Mouse (Mus musculus) CD4-positive, CD25-positive, alpha-beta regulatory T cell, adult 2 months (primary cell): ENCODE measurements around the gene Wasf3.
"Not testable (repeated sequence)": the region's sequence is repeated elsewhere in the genome, so short reads cannot be mapped to it uniquely, and the experiment has no call there.

Experiments
- DNase-seq: peaks from one replicate; pipeline ENCODE4 v3.0.0-alpha.2; 2012; ENCODE audit warnings: low read depth, low spot score

The Wasf3 gene

DNA sequence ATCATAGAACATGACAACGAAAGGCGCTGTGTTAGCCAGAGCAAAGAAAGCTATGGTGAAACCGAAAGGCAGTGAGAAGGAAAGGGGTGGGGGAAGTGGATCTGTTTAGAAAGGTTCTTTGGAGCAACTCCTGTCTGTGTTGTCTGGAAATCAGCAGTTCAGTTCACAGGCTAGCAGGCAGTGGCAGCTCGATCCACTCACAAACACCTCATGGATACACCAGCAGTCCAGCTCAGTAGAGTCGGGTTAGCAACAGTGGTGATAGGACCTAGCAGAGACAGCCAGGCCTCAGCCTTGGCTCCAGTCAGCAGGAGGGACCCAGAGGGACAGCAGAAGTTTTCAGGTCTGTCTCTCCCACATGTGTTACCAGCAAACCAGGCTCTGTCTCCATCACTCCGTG is 16.2 kb downstream of the Wasf3 start:
- DNase-seq: not testable (repeated sequence)

DNA sequence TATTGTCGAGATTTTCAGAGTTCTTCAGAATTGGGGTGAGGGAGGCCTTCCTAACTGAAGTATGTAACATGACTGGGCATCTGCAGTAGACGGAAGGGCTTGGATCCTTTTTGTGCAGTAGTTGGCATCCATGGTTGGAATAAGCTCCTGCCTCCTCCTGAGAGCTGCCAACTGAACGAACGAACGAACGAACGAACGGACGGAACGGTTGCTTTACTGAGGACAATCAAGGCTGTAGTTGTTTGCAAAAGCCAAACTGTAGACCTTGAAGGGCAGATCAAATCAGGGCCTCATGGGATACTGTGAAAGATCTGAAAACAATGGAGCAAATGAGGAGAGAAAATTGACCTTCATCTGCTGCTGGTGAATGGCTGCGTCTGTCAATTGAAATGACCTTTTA is 17.5 kb downstream of the Wasf3 start:
- DNase-seq: no peak

DNA sequence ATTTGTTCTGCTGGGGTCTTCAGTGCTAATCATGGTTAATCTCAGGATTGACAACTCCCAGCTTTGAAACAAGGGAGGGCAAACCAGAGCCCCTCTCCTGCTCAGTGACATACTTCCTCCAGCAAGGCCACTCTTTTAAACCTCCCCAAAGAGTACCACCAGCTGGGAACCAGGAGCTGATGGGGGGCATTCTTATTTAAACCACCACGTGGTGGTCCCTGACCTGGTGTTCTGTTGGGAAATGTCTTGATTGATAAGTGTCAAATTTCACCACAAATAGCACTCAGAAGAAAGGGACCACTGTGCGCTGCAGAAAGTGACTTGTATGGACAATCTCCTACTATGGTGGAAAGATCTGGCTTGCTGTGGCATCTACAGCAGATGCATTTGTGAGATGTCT is 19.1 kb downstream of the Wasf3 start:
- no peak for DNase-seq

DNA sequence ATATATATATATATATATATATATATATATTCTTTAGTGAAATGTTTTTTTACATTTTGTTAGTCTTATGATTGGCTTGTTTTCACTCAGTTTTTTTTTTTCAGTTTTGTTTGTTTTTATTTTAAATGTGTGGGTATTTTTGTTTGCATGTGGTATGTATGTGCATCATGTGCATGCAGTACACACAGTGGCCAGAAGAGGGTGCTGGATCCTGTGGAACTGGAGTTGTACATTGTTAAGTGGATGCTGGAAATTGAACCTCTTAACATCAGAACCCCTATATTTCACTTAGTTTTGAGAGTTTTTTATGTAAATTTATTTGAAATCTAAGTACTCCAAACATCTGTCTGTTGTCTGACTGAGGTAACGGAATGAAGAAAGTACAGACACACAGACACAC is 21.3 kb downstream of the Wasf3 start:
- no peak for DNase-seq

DNA sequence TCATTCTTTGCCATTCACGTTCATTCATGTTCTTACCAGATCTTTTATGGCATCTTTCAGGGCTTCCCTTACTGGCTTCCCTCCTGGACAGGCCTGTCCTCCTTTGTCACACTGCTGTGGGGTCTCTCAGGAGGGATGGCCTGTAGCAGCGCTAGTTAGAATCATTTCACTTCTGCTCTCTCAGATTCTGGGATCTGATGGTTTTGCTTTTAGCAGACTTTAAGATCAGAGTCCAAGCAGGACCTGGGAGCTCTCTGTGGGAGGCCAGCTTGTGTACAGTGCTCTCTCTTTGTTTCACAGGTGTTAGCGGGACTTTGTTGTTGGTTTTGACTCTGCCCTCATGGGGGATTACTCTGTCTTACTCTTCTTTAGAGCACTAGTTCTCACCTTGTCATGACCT is 23.0 kb downstream of the Wasf3 start:
- DNase-seq: no peak

DNA sequence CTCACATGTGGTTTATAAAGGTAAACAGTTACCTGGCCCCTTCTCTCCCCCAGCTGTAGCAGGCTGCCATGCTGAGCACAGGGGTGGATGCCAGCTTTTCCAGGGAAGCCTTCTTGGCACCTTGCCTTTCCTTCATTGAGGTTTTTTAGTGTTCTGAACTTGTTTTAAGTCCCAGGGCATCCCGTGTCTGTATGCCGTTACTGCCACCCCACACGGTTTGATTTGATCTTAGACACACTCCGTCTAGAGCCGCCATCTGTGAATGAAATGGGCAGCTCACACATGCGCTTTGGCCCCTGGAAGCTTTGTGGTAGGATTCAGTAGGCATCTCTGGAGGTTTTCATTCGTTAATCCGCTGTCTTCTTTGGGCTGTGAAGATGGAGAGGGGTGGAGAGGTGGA is 23.8 kb downstream of the Wasf3 start:
- DNase-seq: no peak

DNA sequence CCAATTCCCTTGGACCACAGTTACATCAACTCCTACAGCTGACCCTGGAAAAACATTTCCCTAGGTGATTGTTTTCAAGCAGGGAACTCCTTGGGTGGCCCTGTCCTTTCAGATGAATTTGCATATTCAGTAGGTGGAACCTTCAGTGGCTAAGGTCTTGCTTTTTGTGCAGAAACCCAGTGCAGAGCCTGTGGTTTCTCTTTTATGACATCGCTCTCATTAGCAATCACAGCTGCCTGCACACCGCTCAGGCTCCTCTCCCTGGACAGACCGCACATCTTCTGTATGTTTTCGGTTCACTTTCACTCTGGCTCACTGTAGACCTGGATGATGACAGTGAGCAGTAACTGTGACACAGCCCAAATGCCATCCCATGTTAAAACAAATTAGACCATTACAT is 26.0 kb downstream of the Wasf3 start:
- DNase-seq: no peak

DNA sequence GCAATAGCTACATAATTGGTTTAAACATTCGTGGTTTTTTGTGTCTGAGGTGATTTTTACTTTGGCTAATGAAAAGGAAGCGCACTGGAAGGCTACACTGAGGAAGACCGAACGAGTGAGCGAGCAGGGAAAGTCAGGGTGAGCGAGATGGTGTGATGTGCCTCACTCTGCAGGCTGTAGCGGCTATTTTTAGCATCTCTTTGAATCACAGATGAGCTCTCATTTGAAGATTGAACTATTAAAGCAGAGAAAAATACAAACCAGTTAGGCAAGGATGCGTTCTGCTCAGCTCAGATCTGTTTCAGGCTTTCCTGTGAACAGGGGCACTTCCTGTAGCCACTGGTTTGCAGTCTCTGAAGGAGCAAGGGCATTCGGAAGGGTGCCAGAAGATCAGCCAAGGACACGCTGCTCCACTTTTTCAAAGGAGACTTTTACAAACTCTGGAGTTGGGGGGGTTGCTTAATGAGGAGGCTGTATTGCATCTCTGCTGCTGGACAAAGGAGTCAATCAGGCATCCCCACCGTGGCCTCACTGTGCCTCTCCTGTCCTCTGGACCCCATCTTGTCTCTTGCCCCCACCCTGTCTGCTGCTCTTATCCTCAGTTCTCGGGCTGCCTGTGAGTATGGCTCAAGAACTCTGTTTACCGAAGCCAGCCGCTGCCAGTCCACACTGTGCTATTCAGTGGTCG is 28.1 kb downstream of the Wasf3 start:
- no peak for DNase-seq

DNA sequence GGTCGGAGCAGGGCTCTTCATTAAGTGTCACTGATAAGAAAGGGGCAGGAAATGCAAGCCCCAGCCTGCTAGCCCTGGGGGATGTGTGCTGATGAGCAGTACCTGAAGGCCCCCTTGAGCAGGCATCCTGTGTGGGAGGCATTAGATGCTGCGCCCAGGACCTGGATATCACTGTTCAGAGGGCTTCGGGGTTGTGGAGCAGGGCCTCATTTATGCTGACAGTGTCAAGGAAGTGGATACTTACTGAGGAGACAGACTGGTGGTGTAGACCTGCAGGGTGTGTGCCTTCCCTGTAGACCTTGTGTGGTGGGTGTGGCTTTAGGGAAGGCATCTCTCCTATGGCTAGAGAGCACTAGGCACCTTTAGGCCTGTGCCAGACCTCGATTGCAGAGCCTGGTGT is 29.8 kb downstream of the Wasf3 start:
- DNase-seq: no peak

DNA sequence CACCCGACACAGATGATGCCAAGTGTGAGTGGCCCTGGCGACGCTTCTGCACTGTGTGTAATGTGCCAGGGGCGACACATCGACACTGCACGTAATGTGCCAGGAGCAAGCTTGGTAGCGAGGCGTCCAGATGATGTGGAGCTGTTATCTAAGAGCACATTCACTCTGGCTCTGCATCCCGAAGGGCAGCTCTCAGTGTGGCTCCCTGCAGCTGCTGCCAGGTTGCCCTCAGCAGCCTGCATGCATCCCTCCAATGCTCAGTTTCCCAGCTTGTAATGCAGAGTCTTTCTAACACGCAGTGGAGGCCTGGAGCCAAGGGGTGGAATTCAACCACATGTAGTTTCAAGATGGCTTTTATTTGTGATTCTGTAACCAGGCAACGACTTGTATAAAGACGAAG is 30.4 kb downstream of the Wasf3 start:
- no peak for DNase-seq

DNA sequence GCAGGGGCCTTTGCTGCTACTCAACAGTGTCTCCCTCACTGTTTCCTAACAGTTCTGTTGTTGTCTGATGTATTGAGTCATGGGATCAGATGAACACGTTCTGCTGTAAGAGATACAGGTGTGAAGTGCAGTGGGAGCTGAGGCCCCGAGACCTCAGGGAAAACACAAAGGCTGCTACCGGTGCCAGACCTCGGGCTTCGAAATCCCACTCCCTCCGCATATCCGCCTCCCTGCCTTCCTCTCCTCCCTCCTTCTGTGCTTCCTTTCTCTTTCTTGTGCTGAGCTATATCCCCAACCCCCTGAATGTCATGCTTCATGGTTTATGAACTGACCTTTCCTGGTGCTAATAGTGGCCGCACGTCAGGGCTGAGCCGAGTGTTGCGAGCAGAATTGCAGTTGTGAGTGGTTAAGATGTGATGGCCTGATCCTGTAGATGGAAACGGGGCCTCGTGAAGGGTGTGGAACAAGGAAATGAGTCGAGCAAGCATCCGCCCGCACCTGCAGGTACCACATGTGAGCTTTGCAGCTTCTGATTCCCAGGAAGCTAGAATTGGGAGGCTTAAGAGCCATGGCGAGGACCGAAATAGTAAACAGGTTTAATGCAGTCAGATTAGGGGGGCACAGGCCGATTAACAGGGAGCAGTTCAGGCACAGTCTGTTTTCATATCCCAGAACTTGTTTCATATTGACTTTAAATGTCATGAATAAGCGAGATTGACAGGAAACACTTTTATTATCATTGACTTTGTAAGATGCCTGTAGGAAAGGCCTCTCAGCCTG is 31.7 kb downstream of the Wasf3 start:
- no peak for DNase-seq

DNA sequence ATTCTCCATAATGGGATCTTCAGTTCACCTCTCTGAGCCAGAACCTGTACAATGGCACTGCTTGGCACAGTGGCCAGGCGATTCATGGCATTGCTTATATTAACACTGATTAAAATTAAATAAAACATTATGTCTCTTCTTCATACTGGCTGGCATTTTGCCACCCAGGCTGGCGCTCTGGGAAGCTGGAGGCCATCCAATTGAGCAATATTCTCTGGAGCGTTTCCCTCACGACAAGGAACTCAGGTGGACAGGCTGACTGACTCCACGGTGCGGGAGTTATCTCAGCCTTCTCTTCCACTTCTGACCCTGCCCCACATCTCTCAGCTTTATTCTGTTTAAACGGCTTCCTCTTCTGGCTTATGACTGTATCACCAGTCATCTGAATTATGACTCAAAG is 33.3 kb downstream of the Wasf3 start:
- no peak for DNase-seq

DNA sequence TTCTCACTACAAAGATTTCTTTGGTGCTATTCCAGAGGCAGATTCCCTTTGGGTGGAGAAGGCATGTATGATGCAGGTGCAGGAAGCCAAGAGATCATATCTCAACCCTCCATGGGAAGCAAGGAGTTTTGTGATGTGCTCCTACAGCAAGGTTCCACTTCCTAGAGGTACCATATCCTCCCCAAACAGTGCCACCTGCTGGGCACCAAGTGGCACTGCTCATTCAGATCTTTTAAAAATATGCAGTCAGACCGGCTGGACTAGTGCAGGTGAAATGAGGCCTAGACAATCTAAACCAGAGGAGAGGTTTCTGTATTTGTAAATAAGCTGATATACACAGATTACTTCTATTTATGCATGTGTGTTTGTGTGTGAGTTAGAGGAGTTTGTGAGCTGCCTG is 35.3 kb downstream of the Wasf3 start:
- DNase-seq: peak; percentile 36

DNA sequence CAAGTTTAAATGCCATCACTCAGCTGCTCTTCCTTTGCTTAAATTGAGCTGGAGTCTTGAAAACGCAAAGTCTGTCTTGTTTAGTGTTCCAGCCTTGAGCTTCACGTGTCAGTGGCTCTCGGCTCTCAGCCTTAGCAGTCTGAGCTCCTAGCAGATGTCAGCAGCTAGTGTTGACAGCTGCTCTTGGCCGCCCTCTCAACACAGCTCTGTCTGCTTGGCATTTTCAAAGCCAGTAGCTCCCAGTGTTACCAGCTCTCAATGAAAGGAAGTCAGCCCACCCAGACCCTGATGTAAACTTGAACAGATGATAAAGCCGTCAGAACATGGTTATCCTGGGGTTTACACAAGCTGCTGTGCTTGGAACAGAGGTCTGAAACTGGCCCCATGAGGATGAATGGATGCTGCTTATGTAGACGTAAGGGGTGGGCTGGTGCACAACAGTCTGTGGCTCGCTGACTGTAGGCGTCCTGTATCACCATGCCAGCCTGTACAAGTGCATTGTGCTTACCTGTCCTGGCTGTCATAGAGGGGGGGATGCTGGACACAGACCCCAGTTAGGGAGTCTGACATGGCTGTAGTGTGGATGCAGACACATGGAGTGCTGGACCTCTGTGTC is 40.0 kb downstream of the Wasf3 start:
- no peak for DNase-seq

DNA sequence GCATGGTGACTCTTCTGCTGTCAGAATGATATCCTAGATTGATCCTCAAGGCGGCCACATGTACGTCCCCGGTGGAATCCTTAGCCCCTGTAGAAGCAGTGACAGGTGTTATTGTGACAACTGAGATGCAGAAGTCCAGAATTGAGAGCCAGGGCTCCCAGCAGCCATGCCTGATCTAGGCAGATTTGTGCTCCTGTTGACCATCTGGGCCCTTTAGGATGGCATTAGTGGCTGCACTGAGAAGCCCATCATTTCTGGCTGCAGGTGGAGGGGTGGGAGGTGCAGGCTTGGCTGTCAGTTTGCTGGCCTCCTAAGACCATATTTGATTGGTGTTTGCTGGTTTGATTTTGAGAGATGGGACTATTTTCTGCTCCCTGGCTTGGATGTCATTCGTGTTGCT is 40.9 kb downstream of the Wasf3 start:
- no peak for DNase-seq

DNA sequence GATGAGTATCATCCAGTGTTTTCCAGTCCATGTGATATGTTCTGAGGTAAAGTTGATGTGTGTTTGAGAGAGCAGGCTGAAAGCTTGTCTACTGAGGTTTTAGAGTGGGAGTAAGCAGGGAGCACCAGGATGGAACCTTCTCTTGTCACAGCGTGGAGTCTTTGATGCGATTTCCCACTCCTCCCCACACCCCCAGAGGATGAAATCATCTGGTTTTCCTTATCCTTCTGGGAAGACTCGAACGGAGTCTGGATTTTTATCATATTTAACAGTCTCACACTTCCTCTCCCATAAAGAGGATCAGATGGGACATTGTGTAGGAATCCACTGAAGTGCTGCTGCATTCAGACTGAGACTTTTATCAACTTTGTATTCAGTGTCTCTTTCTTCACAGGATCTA is 43.3 kb downstream of the Wasf3 start:
- no peak for DNase-seq

DNA sequence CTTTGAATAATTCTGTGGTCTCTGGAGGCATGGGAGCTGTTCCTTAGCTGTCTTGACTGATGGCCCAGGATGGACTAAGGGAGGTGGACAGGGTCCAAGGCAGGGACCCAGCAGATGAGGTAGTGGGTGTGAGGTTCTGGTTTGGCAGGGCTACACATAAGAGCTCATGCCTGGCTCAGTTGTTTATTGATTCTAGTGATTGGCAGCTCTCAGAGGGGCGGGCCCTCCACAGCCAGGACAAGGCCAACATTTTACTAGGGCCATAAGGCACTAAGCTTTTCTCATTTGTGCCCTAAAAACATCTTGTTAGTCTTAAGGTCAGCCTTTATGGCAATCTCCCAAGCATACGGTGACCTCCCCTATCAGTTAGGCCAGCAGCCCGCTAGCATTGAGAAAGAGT is 47.0 kb downstream of the Wasf3 start:
- no peak for DNase-seq

DNA sequence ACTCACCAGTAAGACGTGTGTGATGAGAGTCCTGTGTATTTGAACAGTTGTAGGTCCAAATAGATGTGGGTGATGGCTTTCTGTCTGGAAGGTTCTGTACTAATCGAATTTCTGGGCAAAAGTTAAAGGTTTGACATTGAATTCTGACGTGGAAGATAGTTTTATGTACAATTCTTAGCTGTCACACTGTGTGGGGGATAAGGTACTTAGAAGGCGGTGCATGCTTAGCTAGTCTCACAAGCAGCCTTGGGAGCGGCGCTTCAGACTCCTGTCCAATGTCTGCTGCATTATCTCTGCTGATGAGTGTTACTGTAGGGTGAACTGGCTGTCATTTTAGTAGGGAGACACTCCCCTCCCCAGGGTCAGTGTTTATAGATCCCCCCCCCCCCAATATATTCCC is 47.7 kb downstream of the Wasf3 start:
- no peak for DNase-seq

DNA sequence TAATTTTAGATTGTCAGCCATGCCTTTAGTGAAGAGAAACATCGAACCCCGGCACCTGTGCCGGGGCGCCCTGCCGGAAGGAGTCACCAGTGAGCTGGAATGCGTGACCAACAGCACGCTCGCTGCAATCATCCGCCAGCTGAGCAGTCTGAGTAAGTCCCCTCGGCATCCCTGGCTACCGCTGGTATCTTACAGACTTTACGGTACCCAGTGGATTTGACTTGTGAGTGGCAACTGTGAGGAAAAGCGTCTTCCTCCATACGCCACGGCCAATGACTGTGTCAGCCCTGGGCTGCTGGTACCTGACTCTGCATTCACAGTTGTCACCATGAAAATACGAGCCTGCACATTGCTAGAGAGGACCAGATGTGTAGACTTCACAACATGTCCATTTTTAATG is 50.5 kb downstream of the Wasf3 start:
- no peak for DNase-seq

DNA sequence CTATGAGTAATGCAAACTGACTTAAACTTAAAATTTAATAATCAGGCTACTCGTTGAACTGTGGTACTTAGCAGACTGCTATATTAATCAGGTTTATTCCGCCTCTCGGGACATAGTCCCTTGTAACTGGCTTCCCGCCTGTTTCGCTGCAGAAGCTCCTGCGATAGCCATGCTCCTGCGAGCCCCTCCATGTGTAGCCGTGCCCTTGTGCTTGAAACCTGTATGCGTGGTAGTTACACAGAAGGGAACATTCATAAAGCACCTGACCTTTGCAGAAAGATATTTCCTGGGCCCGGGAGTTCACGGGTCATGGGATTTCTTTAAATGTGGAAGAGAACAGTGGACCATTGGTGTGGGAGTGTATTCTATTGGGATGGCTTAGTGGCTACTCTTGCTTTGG is 52.0 kb downstream of the Wasf3 start:
- no peak for DNase-seq

DNA sequence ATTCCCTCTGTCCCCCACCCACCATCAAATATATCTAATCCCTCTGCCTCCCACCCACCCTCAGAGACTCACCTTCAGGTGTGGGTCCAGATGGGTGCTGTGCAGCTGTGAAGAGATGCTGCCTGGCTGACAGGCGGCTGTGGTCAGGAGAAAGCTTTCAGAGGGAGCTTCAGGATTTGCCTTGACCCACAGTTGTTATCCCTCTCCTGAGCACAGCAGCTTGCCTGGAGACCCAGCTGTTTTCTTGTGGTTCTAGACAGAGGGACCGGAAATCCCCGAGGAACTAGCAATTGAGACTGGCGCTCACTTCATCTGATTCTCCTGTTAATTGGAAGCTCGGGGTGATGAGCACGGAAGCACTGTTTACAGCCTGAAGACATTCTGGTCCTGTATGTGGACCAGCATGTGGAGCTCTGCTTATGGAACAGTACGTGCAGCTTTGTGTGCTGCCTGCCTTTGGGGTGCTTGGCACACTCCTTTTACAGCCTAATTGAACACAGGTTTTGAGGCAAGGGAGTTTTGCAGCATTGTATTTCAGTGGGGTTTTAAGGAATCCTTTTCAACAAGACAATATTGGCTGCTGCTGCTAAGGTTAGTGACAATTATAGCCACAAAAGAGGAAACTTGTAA is 54.5 kb downstream of the Wasf3 start:
- DNase-seq: no peak

DNA sequence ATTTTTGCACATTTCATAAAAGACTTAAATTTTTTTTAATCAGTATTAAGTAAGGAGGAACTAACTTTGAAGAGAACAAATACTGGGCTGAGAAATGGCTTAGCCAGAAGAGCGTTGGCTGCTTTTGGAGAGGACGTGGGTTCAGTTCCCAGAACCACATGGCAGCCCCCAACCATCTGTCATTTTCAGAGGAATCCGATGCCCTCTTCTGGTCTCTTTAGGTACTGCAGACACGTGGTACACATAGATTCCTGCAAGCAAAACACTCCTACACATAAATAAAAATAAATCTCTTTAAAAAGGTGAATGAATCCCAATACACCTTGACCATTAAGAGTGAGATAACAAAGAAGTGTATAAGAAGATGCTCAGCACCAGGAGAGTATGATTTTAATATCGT is 55.5 kb downstream of the Wasf3 start:
- DNase-seq: no peak

DNA sequence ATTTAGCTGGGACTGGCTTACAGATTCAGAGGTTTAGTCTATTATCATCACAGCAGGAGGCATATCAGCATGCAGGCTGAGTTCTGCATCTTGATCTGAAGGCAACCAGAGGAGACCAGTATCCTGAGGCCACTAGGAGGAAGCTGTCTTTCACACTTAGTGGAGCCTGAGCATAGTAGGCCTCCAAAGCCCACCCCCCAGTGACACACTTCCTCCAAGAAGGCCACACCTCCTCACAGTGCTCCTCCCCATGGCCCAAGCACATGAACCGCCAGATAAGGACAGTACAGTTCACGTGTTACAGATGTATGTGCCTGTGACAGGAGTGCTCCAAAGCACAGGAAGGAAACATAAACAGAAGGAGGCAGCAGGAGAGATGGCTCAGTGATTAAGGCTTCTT is 58.0 kb downstream of the Wasf3 start:
- no peak for DNase-seq
